Mouse (Mus musculus) olfactory bulb, adult 2 months (tissue): Measurements from ENCODE around the gene Pmf1.

Experiments
- CTCF ChIP-seq: fragments of 200-500 bp; IDR thresholded peaks from 2 replicates; pipeline ENCODE4 v1.5.1; 2012; ENCODE audit warnings: low read depth, mild to moderate bottlenecking, low read length, moderate library complexity; ENCODE audit not compliant: insufficient read depth
- POLR2A ChIP-seq: fragments of 200-500 bp; IDR thresholded peaks from 2 replicates; pipeline ENCODE4 v1.6.1; 2012; ENCODE audit warnings: mild to moderate bottlenecking, low read depth, low read length, moderate library complexity; ENCODE audit not compliant: insufficient read depth

- no peak for TF ChIP-seq CTCF
- no peak for TF ChIP-seq POLR2A
Observed at GRCm38 (mm10) chr3:88393776-88394375, 16.3 kb downstream of the Pmf1 start.
